Mouse (Mus musculus): ENCODE data around the gene Ugt1a6a.
"Not testable (repeated sequence)": the region's sequence is repeated elsewhere in the genome, so short reads cannot be mapped to it uniquely, and the experiment has no call there.

Gene Ugt1a6a

GRCm38 (mm10) chr1:88212341-88213045 is 77.9 kb downstream of the Ugt1a6a start:
- no peak for DNase-seq (ENCODE audit: low spot score in 2 of 2)

- DNase-seq (ENCODE audit: low spot score in 2 of 2), result no peak
These were observed 78.5 kb downstream of the Ugt1a6a start for GRCm38 (mm10) chr1:88213061-88213460.

- no peak for DNase-seq (ENCODE audit: low spot score in 2 of 2)
These were observed 79.3 kb downstream of the Ugt1a6a start for GRCm38 (mm10) chr1:88213766-88214461.

GRCm38 (mm10) chr1:88214462-88214952 is 79.9 kb downstream of the Ugt1a6a start:
- no peak for DNase-seq (ENCODE audit: low spot score in 2 of 2)

GRCm38 (mm10) chr1:88215466-88216380 is 81.1 kb downstream of the Ugt1a6a start:
- DNase-seq (ENCODE audit: low spot score in 2 of 2), result no peak

GRCm38 (mm10) chr1:88216551-88216950 is 81.9 kb downstream of the Ugt1a6a start:
- no peak for DNase-seq (ENCODE audit: low spot score in 2 of 2)

- no peak for DNase-seq (ENCODE audit: low spot score in 2 of 2)
These were observed 82.5 kb downstream of the Ugt1a6a start for GRCm38 (mm10) chr1:88217144-88217543.

- no peak for DNase-seq (ENCODE audit: low spot score in 2 of 2)
These were observed 83.0 kb downstream of the Ugt1a6a start for GRCm38 (mm10) chr1:88217576-88217975.

GRCm38 (mm10) chr1:88218051-88218450 is 83.4 kb downstream of the Ugt1a6a start:
- peak in 1 of 2 experiments; percentile 11 for DNase-seq (ENCODE audit: low spot score in 2 of 2)

GRCm38 (mm10) chr1:88218591-88218990 is 84.0 kb downstream of the Ugt1a6a start:
- no peak for DNase-seq (ENCODE audit: low spot score in 2 of 2)

- no peak for DNase-seq (ENCODE audit: low spot score in 2 of 2)
These were observed 84.4 kb downstream of the Ugt1a6a start for GRCm38 (mm10) chr1:88219054-88219453.

- DNase-seq (ENCODE audit: low spot score in 2 of 2), result no peak
These were observed 85.7 kb downstream of the Ugt1a6a start for GRCm38 (mm10) chr1:88220336-88220735.

GRCm38 (mm10) chr1:88222216-88222615 is 87.6 kb downstream of the Ugt1a6a start:
- DNase-seq (ENCODE audit: low spot score in 2 of 2), result no peak

- DNase-seq (ENCODE audit: low spot score in 2 of 2), result not testable (repeated sequence)
These were observed 88.5 kb downstream of the Ugt1a6a start for GRCm38 (mm10) chr1:88223011-88223515.

GRCm38 (mm10) chr1:88223591-88223990 is 89.0 kb downstream of the Ugt1a6a start:
- peak in 1 of 2 experiments; percentile 8 for DNase-seq (ENCODE audit: low spot score in 2 of 2)

- no peak for DNase-seq (ENCODE audit: low spot score in 2 of 2)
These were observed 89.6 kb downstream of the Ugt1a6a start for GRCm38 (mm10) chr1:88224029-88224776.

GRCm38 (mm10) chr1:88225301-88225700 is 90.7 kb downstream of the Ugt1a6a start:
- not testable (repeated sequence) for DNase-seq (ENCODE audit: low spot score in 2 of 2)

- DNase-seq (ENCODE audit: low spot score in 2 of 2), result no peak
These were observed 91.1 kb downstream of the Ugt1a6a start for GRCm38 (mm10) chr1:88225741-88226140.

- peak in 1 of 2 experiments; percentile 19 for DNase-seq (ENCODE audit: low spot score in 2 of 2)
These were observed 92.2 kb downstream of the Ugt1a6a start, which contains the start of gene Mroh2a for GRCm38 (mm10) chr1:88226670-88227379. TSS of gene Mroh2a (plus strand) at chr1:88226986.

GRCm38 (mm10) chr1:88227482-88227881 is 92.9 kb downstream of the Ugt1a6a start:
- DNase-seq (ENCODE audit: low spot score in 2 of 2), result no peak

All from frontal cortex, postnatal 10 days (tissue).